Mouse (Mus musculus): Measurements from ENCODE around the gene Yipf1.

GRCm38 (mm10) chr4:107299779-107300340 lies 14.3 kb upstream of the Yipf1 start:
- TF ChIP-seq EP300 (IDR thresholded peaks at IDR 0.05; ENCODE audit: low read depth) (no peak), CTCF (IDR thresholded peaks at IDR 0.05; ENCODE audit: low read depth) (no peak)

All from liver, postnatal 0 days (tissue).